Mouse (Mus musculus): ENCODE results near the gene Hcfc1. TPM values are rescaled to one million over a fixed set of nuclear protein-coding genes. Genes with fewer than 3 reads are reported as not detected.

The Hcfc1 gene
- polyA plus RNA-seq, 1 experiment, result 34.3 TPM

- 37% methylated on average over 8 of the region's 8 CpGs for WGBS
- Histone ChIP-seq H3K4me3 (ENCODE audit: insufficient read depth, low read depth, low read length) (no peak overlapping the region), H3K27me3 (replicated peaks; ENCODE audit: control insufficient read depth, insufficient read depth, low read length) (no peaks in the 10 kb centered on the region), H3K36me3 (ENCODE audit: control insufficient read depth, insufficient read depth, low read length) (no peaks in the 10 kb centered on the region), H3K4me1 (ENCODE audit: control insufficient read depth, insufficient read depth, low read length) (no peaks in the 10 kb centered on the region), H3K27ac (ENCODE audit: insufficient read depth, low read depth, low read length) (no peak overlapping the region)
- TF ChIP-seq CTCF (conservative IDR thresholded peaks at IDR 0.05; ENCODE audit: insufficient read depth, insufficient read length, low read depth, low read length) (no peak), POLR2A (IDR thresholded peaks at IDR 0.05; ENCODE audit: low read depth, low read length) (no peak)
- peak; percentile 44 for DNase-seq
These were observed 33.0 kb upstream of the Hcfc1 start for GRCm38 (mm10) chrX:73998911-73999869.

- Histone ChIP-seq H3K36me3 (ENCODE audit: control insufficient read depth, insufficient read depth, low read length) (no peaks in the 10 kb centered on the region), H3K27me3 (replicated peaks; ENCODE audit: control insufficient read depth, insufficient read depth, low read length) (no peaks in the 10 kb centered on the region), H3K4me1 (ENCODE audit: control insufficient read depth, insufficient read depth, low read length) (no peaks in the 10 kb centered on the region), H3K27ac (ENCODE audit: insufficient read depth, low read depth, low read length) (no peak overlapping the region), H3K4me3 (ENCODE audit: insufficient read depth, low read depth, low read length) (no peak overlapping the region)
- 77% methylated on average over 1 of the region's 1 CpGs for WGBS
- no peak for TF ChIP-seq CTCF (conservative IDR thresholded peaks at IDR 0.05; ENCODE audit: insufficient read depth, insufficient read length, low read depth, low read length)
- TF ChIP-seq POLR2A (IDR thresholded peaks at IDR 0.05; ENCODE audit: low read depth, low read length), result no peak
- no peak for DNase-seq
These were observed 11.6 kb upstream of the Hcfc1 start for GRCm38 (mm10) chrX:73977783-73978182.

- Histone ChIP-seq H3K27ac (ENCODE audit: insufficient read depth, low read depth, low read length) (no peak overlapping the region), H3K4me1 (ENCODE audit: control insufficient read depth, insufficient read depth, low read length) (no peaks in the 10 kb centered on the region), H3K4me3 (ENCODE audit: insufficient read depth, low read depth, low read length) (no peak overlapping the region), H3K27me3 (replicated peaks; ENCODE audit: control insufficient read depth, insufficient read depth, low read length) (no peaks in the 10 kb centered on the region), H3K36me3 (ENCODE audit: control insufficient read depth, insufficient read depth, low read length) (no peaks in the 10 kb centered on the region)
- WGBS, result 96% methylated on average over 2 of the region's 2 CpGs
- TF ChIP-seq POLR2A (IDR thresholded peaks at IDR 0.05; ENCODE audit: low read depth, low read length) (no peak), CTCF (conservative IDR thresholded peaks at IDR 0.05; ENCODE audit: insufficient read depth, insufficient read length, low read depth, low read length) (no peak)
- DNase-seq, result no peak
These were observed 10.1 kb upstream of the Hcfc1 start for GRCm38 (mm10) chrX:73976283-73976682.

- H3K27ac ChIP-seq (ENCODE audit: insufficient read depth, low read depth, low read length), result no peak overlapping the region
- DNase-seq, result no peak
- no peaks in the 10 kb centered on the region for H3K27me3 ChIP-seq (replicated peaks; ENCODE audit: control insufficient read depth, insufficient read depth, low read length)
- no peaks in the 10 kb centered on the region for H3K36me3 ChIP-seq (ENCODE audit: control insufficient read depth, insufficient read depth, low read length)
- H3K4me1 ChIP-seq (ENCODE audit: control insufficient read depth, insufficient read depth, low read length), result no peaks in the 10 kb centered on the region
- WGBS, result 83% methylated on average over 4 of the region's 4 CpGs
- no peak for TF ChIP-seq POLR2A (IDR thresholded peaks at IDR 0.05; ENCODE audit: low read depth, low read length)
- TF ChIP-seq CTCF (conservative IDR thresholded peaks at IDR 0.05; ENCODE audit: insufficient read depth, insufficient read length, low read depth, low read length), result no peak
- H3K4me3 ChIP-seq (ENCODE audit: insufficient read depth, low read depth, low read length), result no peak overlapping the region
These were observed 6.6 kb upstream of the Hcfc1 start for GRCm38 (mm10) chrX:73972774-73973173.

- no peak for DNase-seq
- Histone ChIP-seq H3K27me3 (replicated peaks; ENCODE audit: control insufficient read depth, insufficient read depth, low read length) (no peaks in the 10 kb centered on the region), H3K4me3 (ENCODE audit: insufficient read depth, low read depth, low read length) (no peak overlapping the region), H3K4me1 (ENCODE audit: control insufficient read depth, insufficient read depth, low read length) (no peaks in the 10 kb centered on the region), H3K27ac (ENCODE audit: insufficient read depth, low read depth, low read length) (no peak overlapping the region), H3K36me3 (ENCODE audit: control insufficient read depth, insufficient read depth, low read length) (no peaks in the 10 kb centered on the region)
- TF ChIP-seq POLR2A (IDR thresholded peaks at IDR 0.05; ENCODE audit: low read depth, low read length), result no peak
- TF ChIP-seq CTCF (conservative IDR thresholded peaks at IDR 0.05; ENCODE audit: insufficient read depth, insufficient read length, low read depth, low read length), result no peak
These were observed 4.6 kb upstream of the Hcfc1 start for GRCm38 (mm10) chrX:73970781-73971180.

GRCm38 (mm10) chrX:73969729-73970128 lies 3.6 kb upstream of the Hcfc1 start:
- no peak overlapping the region for H3K4me3 ChIP-seq (ENCODE audit: insufficient read depth, low read depth, low read length)
- no peaks in the 10 kb centered on the region for H3K36me3 ChIP-seq (ENCODE audit: control insufficient read depth, insufficient read depth, low read length)
- H3K27me3 ChIP-seq (replicated peaks; ENCODE audit: control insufficient read depth, insufficient read depth, low read length), result no peaks in the 10 kb centered on the region
- no peaks in the 10 kb centered on the region for H3K4me1 ChIP-seq (ENCODE audit: control insufficient read depth, insufficient read depth, low read length)
- no peak for DNase-seq
- WGBS, result 98% methylated on average over 2 of the region's 2 CpGs
- H3K27ac ChIP-seq (ENCODE audit: insufficient read depth, low read depth, low read length), result no peak overlapping the region
- TF ChIP-seq CTCF (conservative IDR thresholded peaks at IDR 0.05; ENCODE audit: insufficient read depth, insufficient read length, low read depth, low read length) (no peak), POLR2A (IDR thresholded peaks at IDR 0.05; ENCODE audit: low read depth, low read length) (no peak)

GRCm38 (mm10) chrX:73969167-73969566 lies 3.0 kb upstream of the Hcfc1 start:
- peaks cover 4% of the 10 kb centered on the region; the same call in 1 of the 2 replicates for H3K4me1 ChIP-seq (ENCODE audit: control insufficient read depth, insufficient read depth, low read length)
- 95% methylated on average over 1 of the region's 1 CpGs for WGBS
- TF ChIP-seq CTCF (conservative IDR thresholded peaks at IDR 0.05; ENCODE audit: insufficient read depth, insufficient read length, low read depth, low read length), result no peak
- TF ChIP-seq POLR2A (IDR thresholded peaks at IDR 0.05; ENCODE audit: low read depth, low read length), result no peak
- DNase-seq, result no peak
- no peak overlapping the region for H3K4me3 ChIP-seq (ENCODE audit: insufficient read depth, low read depth, low read length)
- no peaks in the 10 kb centered on the region for H3K27me3 ChIP-seq (replicated peaks; ENCODE audit: control insufficient read depth, insufficient read depth, low read length)
- H3K27ac ChIP-seq (ENCODE audit: insufficient read depth, low read depth, low read length), result no peak overlapping the region
- no peaks in the 10 kb centered on the region for H3K36me3 ChIP-seq (ENCODE audit: control insufficient read depth, insufficient read depth, low read length)
